Mouse (Mus musculus) embryonic facial prominence, embryonic 13.5 days (tissue): Measurements from ENCODE around the gene Cbs. TPM values are rescaled to one million over a fixed set of nuclear protein-coding genes. Genes with fewer than 3 reads are reported as not detected.
"Not testable (repeated sequence)": the region's sequence is repeated elsewhere in the genome, so short reads cannot be mapped to it uniquely, and the experiment has no call there.

ENCODE experiments used
- ATAC-seq: fragments of 200-750 bp; cut with Nextera tagmentation; 2 replicates; pipeline ENCODE4 v1.8.0; 2017; ENCODE audit warnings: low read depth; ENCODE audit not compliant: insufficient number of reproducible peaks, insufficient read depth, low FRiP score, low TSS enrichment
- H3K27ac ChIP-seq: fragments of 300-500 bp; sonication (generic); 2 replicates; pipeline ENCODE4 v1.5.1; 2015; ENCODE audit warnings: moderate library complexity, mild to moderate bottlenecking, inconsistent platforms
- H3K27me3 ChIP-seq: fragments of 300-500 bp; sonication (generic); 2 replicates; pipeline ENCODE4 v1.6.1; 2015; ENCODE audit warnings: mild to moderate bottlenecking, inconsistent platforms
- H3K36me3 ChIP-seq: fragments of 300-500 bp; sonication (generic); 2 replicates; pipeline ENCODE4 v1.6.1; 2015; ENCODE audit warnings: mild to moderate bottlenecking, inconsistent platforms
- H3K4me1 ChIP-seq: fragments of 300-500 bp; sonication (generic); 2 replicates; pipeline ENCODE4 v1.6.1; 2015; ENCODE audit warnings: inconsistent platforms
- H3K4me2 ChIP-seq: fragments of 300-500 bp; sonication (generic); 2 replicates; pipeline ENCODE4 v1.6.1; 2015; ENCODE audit warnings: moderate library complexity, mild to moderate bottlenecking, inconsistent platforms
- H3K4me3 ChIP-seq: fragments of 300-500 bp; sonication (generic); 2 replicates; pipeline ENCODE4 v1.5.1; 2015; ENCODE audit warnings: mild to moderate bottlenecking, inconsistent platforms
- H3K9ac ChIP-seq: fragments of 300-500 bp; sonication (generic); 2 replicates; pipeline ENCODE4 v1.6.1; 2015; ENCODE audit warnings: mild to moderate bottlenecking, inconsistent platforms
- H3K9me3 ChIP-seq: fragments of 300-500 bp; sonication (generic); 2 replicates; pipeline ENCODE4 v1.6.1; 2016; ENCODE audit warnings: inconsistent platforms
- WGBS: fragments of 180-500 bp; shearing (Covaris S2); methylation state at CpG from one replicate; pipeline ENCODE4 v1.1.7; 2015; ENCODE audit warnings: mixed read lengths; 5-methylcytosine and 5-hydroxymethylcytosine counted together
- polyA plus RNA-seq: library from polyadenylated mRNA; unstranded; fragments of >200 nt; fragmentation: Nextera tagmentation; extraction: Ambion mirVana; gene quantifications from 2 replicates; pipeline ENCODE4 v1.2.1, GENCODE M21; 2015

Gene Cbs
- polyA plus RNA-seq, 1 experiment from 2014 or later, result 4.3 TPM

DNA sequence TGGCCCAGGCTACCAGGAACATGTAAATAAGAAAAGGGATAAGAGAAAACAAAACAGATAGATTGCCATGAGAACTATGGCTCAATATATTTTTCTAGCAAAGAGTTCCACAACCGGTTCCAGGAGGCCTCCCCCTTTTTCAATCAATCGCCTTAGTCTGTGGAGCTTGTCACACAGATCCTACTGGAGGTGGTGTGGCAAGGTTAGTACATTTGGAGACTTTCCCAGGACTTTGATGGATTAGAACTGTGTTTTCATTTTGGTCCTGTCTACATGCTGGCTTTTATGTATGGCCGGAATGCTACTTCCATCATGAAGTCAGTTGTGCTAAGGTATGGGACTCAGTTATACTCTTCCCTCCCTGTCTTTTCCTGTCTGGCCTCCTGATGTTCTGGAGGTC, 27.1 kb downstream of the Cbs start:
- Histone ChIP-seq H3K9ac (no peak overlapping the region), H3K9me3 (no peaks in the 10 kb centered on the region), H3K4me3 (no peak overlapping the region), H3K36me3 (peaks cover 14% of the 10 kb centered on the region), H3K4me2 (no peak overlapping the region), H3K27me3 (no peaks in the 10 kb centered on the region), H3K4me1 (no peaks in the 10 kb centered on the region), H3K27ac (no peak overlapping the region)
- 94% methylated on average over 3 of the region's 3 CpGs for WGBS
- no peak for ATAC-seq

DNA sequence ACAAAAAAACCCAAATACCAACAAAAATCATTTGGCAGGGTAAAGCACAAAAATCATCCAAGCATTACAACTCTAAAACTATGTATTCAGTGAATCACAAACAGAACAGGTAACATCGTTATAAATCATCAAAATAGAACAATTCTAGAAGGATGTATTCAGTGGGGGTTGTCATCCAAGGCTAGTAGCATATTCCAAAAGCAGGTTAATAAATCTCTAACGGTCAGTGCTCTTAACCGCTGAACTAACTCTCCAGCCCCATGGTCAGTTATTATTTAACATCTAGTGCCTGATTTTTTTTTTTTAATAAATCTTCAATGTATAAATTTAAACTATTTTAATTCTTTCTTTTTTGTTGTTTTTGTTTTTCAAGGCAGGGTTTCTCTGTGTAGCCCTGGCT, 27.9 kb downstream of the Cbs start:
- not testable (repeated sequence) for H3K4me3 ChIP-seq, H3K4me1 ChIP-seq, H3K27ac ChIP-seq, H3K4me2 ChIP-seq, H3K9ac ChIP-seq, H3K27me3 ChIP-seq, ATAC-seq, H3K9me3 ChIP-seq
- WGBS, result 94% methylated on average over 3 of the region's 3 CpGs
- H3K36me3 ChIP-seq, result peaks cover 21% of the 10 kb centered on the region

DNA sequence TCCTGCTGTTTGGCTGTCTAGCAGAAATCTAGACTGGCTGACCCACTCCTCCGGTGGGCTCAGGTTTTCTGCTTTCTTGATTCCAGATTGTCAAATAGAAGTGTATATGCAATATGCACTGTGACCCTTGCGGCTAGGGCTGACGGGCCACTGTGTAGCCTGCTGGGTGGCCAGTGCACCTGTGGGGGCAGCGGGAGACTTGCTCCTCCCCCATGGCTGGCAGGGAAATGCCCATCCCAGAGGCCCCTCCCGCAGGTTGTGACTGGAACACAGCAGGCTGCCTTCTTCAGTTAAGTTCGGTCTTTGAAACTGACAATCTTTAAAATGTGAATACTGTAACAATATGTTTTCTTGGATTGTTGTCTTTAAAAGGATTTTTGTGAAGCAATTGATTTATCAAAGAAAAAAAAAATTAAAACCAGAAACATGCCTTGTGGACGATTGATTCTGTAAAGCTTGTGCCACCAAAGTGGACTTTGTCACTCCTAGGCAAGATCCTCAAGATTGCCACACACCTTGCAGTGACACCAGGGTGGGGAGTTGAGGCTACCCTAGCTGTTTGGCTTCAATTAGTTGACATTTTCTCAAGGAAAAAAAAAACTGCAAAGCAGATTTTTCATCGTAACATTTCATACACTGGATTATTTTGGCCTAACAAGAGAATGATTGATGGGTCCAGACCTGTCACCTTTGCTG, 29.6 kb downstream of the Cbs start:
- ATAC-seq, result no peak
- Histone ChIP-seq H3K9me3 (no peaks in the 10 kb centered on the region), H3K27me3 (no peaks in the 10 kb centered on the region), H3K36me3 (peaks cover 37% of the 10 kb centered on the region), H3K27ac (no peak overlapping the region), H3K4me1 (no peaks in the 10 kb centered on the region), H3K9ac (no peak overlapping the region), H3K4me3 (no peak overlapping the region), H3K4me2 (no peak overlapping the region)
- WGBS, result 77% methylated on average over 8 of the region's 8 CpGs

DNA sequence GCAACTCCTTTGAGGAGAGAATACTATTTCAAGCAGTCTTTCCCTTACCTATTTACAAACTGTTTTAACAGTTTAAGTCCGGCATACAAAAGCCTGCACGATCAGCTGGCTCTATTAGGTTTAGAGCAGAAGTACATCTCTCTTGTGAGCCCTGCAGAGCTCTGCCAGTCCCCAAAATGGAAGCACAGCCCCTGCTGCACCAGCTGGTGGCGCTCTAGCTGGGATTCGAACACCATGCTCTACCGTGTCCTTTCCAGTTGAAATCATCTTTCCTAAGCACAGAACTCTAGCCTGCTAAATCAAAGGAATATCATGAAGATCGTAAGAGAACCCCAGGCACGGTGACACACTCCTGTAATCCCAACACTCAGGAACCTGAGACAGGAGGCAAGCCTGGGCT, 30.6 kb downstream of the Cbs start:
- Histone ChIP-seq H3K9ac (no peak overlapping the region), H3K4me2 (no peak overlapping the region), H3K9me3 (no peaks in the 10 kb centered on the region), H3K27me3 (no peaks in the 10 kb centered on the region), H3K27ac (no peak overlapping the region), H3K4me3 (no peak overlapping the region), H3K36me3 (peaks cover 40% of the 10 kb centered on the region), H3K4me1 (no peaks in the 10 kb centered on the region)
- 80% methylated on average over 7 of the region's 7 CpGs for WGBS
- ATAC-seq, result no peak

DNA sequence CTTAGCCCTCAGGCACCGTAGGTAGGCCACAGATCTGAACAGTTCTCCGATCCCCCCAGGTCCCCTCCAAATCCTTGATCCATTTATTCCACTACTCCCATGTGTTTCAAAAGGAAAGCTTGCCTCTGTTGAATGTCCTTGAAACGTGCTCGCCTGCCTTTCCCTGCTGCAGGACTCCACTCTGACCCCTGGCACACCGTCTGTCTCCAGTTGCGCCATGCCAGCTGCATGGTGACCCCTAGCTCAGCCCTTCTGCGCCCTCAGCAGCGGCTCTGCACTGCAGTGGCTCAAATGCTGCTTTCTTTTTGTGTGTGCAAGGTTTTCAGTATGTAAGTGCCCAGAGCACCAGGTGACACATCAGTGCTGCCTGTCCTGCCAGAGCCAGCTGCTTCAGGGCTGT, 38.4 kb downstream of the Cbs start:
- Histone ChIP-seq H3K36me3 (peaks cover 70% of the 10 kb centered on the region), H3K27me3 (no peaks in the 10 kb centered on the region), H3K9me3 (no peaks in the 10 kb centered on the region), H3K4me1 (no peaks in the 10 kb centered on the region), H3K27ac (no peak overlapping the region), H3K9ac (no peak overlapping the region), H3K4me3 (no peak overlapping the region), H3K4me2 (no peak overlapping the region)
- no peak for ATAC-seq
- WGBS, result 86% methylated on average over 8 of the region's 8 CpGs

DNA sequence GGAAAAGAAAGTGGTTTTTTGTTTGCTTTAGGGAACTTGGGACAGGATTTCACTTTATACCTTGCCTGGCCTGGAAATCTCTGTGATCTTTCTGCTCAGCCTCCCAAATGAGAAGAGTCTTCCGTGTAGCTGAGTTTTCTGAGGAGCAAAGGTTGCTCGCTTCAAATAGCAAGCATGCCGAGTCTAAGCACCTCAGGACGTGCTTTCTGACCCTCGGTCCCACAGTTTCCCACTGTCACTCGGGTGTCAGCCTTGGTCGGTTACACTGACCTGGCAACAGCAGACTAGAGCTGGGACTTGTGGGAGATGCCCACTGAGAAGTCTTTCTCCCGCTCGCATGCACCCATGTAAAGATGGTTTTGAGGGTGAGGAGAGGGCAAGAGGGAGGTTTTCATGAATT, 39.1 kb downstream of the Cbs start:
- Histone ChIP-seq H3K4me2 (no peak overlapping the region), H3K9me3 (no peaks in the 10 kb centered on the region), H3K27me3 (no peaks in the 10 kb centered on the region), H3K27ac (no peak overlapping the region), H3K4me1 (no peaks in the 10 kb centered on the region), H3K36me3 (peaks cover 64% of the 10 kb centered on the region), H3K4me3 (no peak overlapping the region), H3K9ac (no peak overlapping the region)
- ATAC-seq, result no peak
- 88% methylated on average over 9 of the region's 9 CpGs for WGBS

DNA sequence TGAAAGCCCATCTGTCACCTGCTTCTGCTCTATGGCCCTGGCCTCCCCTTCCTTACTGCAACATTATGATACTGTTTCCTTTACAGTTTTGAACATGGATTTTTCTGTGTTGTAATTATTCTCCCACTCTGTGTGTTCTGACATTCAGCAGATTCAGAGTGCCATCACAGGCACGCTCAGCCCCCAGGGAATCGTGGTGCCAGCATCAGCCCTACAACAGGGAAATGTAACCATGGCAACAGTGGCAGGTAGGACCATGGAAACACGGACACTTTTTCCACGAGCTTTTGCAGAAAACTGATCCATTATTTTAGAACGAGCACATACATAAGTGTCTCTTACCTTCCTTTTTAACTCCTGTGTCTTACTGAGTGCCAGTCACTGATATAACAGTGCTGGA, 42.0 kb downstream of the Cbs start:
- peaks cover 70% of the 10 kb centered on the region for H3K36me3 ChIP-seq
- H3K27me3 ChIP-seq, result no peaks in the 10 kb centered on the region
- WGBS, result 74% methylated on average over 5 of the region's 5 CpGs
- H3K27ac ChIP-seq, result no peak overlapping the region
- H3K9me3 ChIP-seq, result no peaks in the 10 kb centered on the region
- H3K4me3 ChIP-seq, result no peak overlapping the region
- H3K4me2 ChIP-seq, result no peak overlapping the region
- no peak for ATAC-seq
- H3K9ac ChIP-seq, result no peak overlapping the region
- no peaks in the 10 kb centered on the region for H3K4me1 ChIP-seq

DNA sequence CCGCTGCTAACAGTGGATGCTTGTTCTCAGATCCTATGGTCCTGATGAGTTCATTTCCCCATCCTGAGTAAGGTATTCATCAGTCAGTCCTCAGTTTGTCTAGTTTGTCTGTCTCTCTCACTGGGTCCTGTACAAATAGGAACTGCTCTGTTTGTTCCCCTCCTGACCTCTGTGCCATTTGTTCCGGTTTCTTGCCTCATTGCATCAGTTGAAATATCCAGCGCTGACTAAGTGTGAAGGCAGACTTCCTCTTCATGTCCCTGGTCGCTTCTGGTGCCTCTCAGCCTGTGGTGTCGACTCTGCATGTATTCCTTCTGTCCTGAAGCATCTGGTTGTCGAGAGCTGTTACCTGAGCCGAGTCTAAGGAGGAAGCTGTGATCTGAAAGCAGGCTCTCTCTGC, 42.4 kb downstream of the Cbs start:
- Histone ChIP-seq H3K27ac (no peak overlapping the region), H3K27me3 (no peaks in the 10 kb centered on the region), H3K9me3 (no peaks in the 10 kb centered on the region), H3K4me2 (no peak overlapping the region), H3K4me3 (no peak overlapping the region), H3K36me3 (peaks cover 68% of the 10 kb centered on the region), H3K4me1 (no peaks in the 10 kb centered on the region), H3K9ac (no peak overlapping the region)
- WGBS, result 70% methylated on average over 7 of the region's 7 CpGs
- ATAC-seq, result no peak

DNA sequence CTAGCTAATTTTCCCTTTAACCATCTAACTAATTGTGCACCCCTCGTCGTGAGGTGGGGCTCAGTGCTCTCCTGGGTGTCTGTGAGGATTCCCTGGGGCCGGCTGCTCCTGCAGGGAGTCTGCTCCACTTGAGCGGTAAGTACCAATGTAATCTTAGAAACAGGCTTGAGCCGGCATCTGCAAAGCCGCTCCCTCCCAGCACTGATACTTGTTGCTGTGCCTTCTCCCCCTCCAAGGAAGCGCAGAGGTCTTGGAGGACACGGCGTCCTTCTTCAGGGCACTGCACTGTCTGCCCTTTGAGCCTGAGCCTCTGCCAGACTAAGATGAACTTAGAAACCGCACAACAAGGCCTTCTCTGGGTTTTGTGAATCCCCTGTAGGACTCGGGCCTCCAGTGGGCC, 46.2 kb downstream of the Cbs start:
- Histone ChIP-seq H3K4me3 (no peak overlapping the region), H3K27ac (no peak overlapping the region), H3K36me3 (peaks cover 58% of the 10 kb centered on the region), H3K4me2 (no peak overlapping the region), H3K9ac (0 out of 2 replicates have a peak overlapping the region, but pooled peaks have one; percentile 4), H3K4me1 (no peaks in the 10 kb centered on the region), H3K27me3 (no peaks in the 10 kb centered on the region), H3K9me3 (no peaks in the 10 kb centered on the region)
- no peak for ATAC-seq
- WGBS, result 76% methylated on average over 11 of the region's 11 CpGs

DNA sequence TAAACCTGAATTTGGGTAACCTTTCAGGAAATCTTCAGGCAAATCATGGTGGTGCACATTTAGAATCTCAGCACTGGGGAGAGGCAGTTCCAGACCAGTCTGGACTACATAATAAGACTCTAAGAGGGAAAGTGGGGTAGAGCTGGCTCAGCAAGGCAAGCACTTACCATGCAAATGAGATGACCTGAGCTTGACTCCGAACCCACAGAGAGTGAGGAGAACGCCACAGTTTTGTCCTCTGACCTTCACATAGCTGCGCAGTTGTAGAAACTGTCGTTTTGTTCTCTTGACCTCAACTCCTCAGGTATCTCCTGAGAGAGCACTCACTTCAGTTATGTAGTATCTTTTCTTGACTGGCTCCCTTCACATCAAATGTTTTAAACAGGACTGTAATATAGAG, 48.3 kb downstream of the Cbs start:
- Histone ChIP-seq H3K9me3 (no peaks in the 10 kb centered on the region), H3K27me3 (no peaks in the 10 kb centered on the region), H3K4me2 (no peak overlapping the region), H3K36me3 (peaks cover 53% of the 10 kb centered on the region), H3K4me3 (no peak overlapping the region), H3K9ac (no peak overlapping the region), H3K4me1 (0 out of 2 replicates have a peak, but pooled peaks cover under 1% of the 10 kb centered on the region), H3K27ac (no peak overlapping the region)
- no peak for ATAC-seq
- WGBS, result 82% methylated on average over 4 of the region's 4 CpGs

DNA sequence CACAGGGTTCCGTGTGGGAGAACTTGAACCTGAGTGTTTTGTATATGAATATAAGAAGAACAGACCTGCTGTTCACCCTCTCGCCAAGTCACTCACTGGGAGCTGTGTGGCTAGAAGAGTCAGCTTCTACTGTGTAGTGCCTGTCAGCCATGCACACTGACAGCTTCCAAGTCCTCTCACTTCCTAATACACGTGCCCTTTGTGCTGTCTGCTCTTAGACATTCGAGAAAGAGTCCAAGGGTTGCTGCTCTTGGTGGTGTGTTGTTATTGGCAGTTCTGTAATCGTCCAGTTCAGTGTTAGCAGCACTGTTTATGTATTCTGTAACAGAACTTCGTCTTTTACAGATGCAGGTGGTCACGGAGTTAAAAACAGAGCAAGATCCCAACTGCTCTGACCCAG, 48.9 kb downstream of the Cbs start:
- no peak overlapping the region for H3K4me2 ChIP-seq
- no peaks in the 10 kb centered on the region for H3K9me3 ChIP-seq
- H3K27ac ChIP-seq, result no peak overlapping the region
- 87% methylated on average over 7 of the region's 7 CpGs for WGBS
- H3K4me1 ChIP-seq, result peaks cover 7% of the 10 kb centered on the region; the same call in 1 of the 2 replicates
- H3K27me3 ChIP-seq, result no peaks in the 10 kb centered on the region
- H3K4me3 ChIP-seq, result no peak overlapping the region
- H3K36me3 ChIP-seq, result peaks cover 53% of the 10 kb centered on the region
- no peak for ATAC-seq
- H3K9ac ChIP-seq, result no peak overlapping the region

DNA sequence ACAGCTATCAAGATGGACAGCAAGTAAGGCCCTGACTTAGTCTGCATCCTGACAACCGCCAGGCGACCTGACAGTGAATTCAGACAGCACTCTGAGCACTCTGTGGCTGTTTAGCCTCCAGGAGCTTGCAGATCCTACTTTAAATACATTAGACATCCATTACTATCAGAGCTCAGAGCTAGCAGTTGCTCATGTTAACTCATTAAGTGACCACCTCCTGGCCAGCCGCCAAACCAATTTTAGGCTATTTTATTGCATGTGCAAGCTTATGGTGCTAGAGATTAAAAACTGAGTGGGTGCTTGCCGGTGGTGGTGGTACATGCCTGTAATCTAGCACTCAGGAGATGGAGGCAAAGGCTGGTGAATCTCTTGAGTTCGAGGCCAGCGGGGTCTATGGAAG, 53.3 kb downstream of the Cbs start:
- ATAC-seq, result no peak
- H3K27me3 ChIP-seq, result no peaks in the 10 kb centered on the region
- no peaks in the 10 kb centered on the region for H3K9me3 ChIP-seq
- no peak overlapping the region for H3K4me3 ChIP-seq
- 0 out of 2 replicates have a peak overlapping the region, but pooled peaks have one; percentile 1 for H3K9ac ChIP-seq
- H3K4me2 ChIP-seq, result no peak overlapping the region
- WGBS, result 85% methylated on average over 6 of the region's 6 CpGs
- no peak overlapping the region for H3K27ac ChIP-seq
- H3K4me1 ChIP-seq, result peaks cover 27% of the 10 kb centered on the region
- peaks cover 18% of the 10 kb centered on the region for H3K36me3 ChIP-seq
